Mouse (Mus musculus) heart, postnatal 36 days (tissue): Measurements from ENCODE around the gene Ppat. TPM values are rescaled to one million over a fixed set of nuclear protein-coding genes. Genes with fewer than 3 reads are reported as not detected.
A peak's percentile ranks its signal among the peaks of the same experiment; 100 is the strongest.
"Not testable (repeated sequence)": the region's sequence is repeated elsewhere in the genome, so short reads cannot be mapped to it uniquely, and the experiment has no call there.

ENCODE experiments used
- DNase-seq, 2 experiments: peaks; one replicate each; pipeline ENCODE4 v3.0.0; 2021 to 2022
- intact Hi-C: fragments of 180-260 bp; cut with DNase I; formaldehyde crosslinking; loops from one replicate; pipeline ENCODE4 v1.15.1; 2025
- total RNA-seq, 2 experiments: library from RNA; stranded (reverse); gene quantifications; 2 replicates each; pipeline ENCODE4 v1.2.3; 2021

The Ppat gene
- total RNA-seq = 10 to 100 TPM; 10.9 to 23.1 TPM

DNA sequence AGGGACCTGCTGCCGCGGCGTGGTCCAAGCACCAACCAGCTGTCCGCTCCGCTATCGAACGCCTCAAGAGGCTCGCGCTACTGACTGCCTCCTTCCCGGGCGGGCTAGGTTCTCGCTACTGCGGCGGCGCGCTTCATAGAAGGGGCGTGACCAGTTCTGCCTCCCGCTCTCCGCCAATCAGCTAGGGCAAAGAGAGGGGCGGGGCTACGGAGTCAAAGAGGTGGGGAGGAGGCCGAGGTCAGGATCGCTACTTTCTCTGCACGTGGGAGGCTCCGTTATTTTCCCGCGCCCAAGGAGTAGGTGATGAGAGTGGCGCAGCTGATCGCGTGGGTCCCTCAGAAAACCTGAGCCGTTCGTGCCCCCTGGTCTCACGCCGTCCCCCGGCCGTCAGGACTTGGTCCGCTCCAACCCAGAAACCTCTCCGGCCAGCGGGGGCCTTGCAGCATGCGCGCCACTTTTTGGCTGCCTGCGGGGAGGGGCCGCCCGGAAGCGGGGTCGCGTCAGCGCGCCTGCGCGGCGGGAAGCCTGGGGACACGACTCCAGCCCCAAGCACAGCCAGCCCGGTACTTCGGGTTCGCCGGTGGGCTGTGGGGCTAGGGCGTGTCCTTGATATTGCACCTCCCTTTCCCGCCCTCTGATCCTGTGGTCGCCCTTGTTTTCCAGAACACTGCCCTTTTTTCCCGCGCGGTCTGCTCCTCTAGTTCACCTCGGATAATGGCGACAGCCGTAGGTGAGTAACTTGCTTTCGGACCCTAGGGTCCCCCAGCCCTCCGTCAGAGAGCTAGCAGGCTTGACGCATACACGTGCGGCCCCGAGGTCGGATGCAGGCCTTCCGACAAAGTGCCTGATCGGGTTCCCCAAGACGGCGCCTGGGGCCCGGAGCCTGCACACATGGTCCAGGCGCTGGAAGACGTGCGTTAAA, at the start of gene Ppat, which contains the start of gene Paics:
Gene Ppat (minus strand): TSS at position 473 of the 922 bp plus-strand sequence.
Gene Paics (plus strand): TSS at position 202 of the 922 bp plus-strand sequence.
- DNase-seq = peak; percentile 97 to 99
- intact Hi-C loops = loop anchor here (1.0 kb wide), 2 partner anchors 23 to 46 kb away; partner anchors contain the start of genes Aasdh and Srp72

DNA sequence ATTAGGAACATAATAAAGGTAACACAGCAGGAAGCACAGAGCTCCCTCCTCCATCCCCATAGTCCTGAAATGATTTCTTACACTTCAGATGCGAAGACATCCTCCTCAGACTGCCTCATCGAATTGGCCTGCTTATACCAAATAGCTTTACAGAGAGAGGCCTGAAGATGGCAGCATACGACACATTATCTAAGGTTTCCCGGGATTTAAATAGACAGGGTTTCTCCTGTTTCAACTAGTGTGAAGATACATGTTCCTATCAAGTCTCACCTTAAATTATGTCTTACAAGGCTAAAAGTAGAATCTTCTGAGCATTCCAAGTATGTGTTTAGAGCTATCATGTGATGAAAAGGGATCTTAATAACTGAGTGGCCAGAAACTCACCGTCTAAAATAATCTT, 47.0 kb upstream of the Ppat start:
- intact Hi-C loops = loop anchor here (1.0 to 5.0 kb wide), 3 partner anchors 84 to 219 kb away; no protein-coding TSS in a partner anchor
- no peak for DNase-seq

DNA sequence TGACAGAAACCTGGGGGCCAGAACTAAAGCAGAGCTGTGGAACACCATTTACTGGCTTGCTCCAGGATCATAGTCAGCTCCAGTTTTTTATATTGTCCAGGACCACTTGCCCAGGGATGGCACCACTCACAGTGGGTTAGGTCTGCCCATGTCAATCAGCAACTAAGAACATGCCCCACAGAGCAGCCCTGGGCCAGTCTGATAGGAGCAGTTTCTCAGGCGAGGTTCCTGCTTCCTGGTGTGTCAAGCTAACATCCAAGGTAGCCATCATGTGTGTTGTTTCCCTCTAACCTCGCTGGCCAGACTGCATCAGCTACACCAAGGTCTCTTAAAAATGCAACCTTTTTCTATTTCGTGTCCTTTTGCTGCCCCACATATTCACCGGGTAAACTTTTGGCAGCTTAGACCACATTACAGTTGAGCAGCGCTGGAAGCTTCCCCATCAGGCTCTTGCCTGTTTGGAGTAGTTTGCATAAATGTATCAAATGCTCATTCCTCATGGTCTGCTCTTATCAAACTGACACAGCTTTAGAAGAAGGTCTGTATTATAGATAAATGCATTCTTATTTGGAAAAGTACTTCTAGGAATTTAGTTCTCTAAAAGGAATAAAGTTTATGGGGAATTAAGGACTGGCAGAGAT, 41.9 kb upstream of the Ppat start:
- intact Hi-C loops = no loop called here
- DNase-seq = no peak

DNA sequence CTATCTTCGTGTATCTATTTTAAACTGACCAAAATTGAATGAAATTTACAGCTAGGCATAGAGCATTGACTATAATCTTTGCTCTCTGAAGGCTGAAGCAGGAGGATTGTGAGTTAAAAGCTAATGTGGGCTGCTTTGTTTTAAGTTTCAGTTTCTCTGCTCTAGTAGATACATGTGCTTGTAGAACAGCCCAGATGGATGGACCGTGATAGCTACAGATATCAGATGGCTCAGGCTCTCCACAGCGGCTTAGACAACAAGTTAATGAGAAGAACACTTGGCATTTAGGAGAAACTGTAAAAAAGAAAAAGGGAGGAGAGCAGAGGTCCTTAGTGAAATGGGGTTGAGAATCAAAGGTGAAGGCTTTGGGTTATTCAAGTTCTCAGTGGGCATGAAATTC, 39.4 kb upstream of the Ppat start:
- intact Hi-C loops = no loop called here
- no peak for DNase-seq

DNA sequence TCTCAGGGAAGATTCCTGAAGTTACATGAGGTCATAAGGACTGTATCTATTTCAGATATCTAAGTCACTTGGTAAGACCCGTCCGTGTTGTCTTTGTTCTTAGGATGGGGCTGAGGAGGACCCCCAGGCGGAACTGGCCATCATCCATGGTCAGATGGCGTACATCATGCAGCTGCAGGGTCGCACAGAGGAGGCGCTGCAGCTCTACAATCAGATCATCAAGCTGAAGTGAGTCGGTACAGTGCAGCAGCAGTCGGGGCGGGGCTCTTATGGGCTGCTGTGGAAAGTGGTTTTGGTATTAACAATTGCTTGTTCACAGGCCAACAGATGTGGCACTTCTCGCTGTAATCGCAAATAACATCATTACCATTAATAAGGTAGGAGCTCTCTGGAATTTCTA, 32.6 kb upstream of the Ppat start:
- DNase-seq = no peak
- intact Hi-C loops = loop anchor here (10.0 kb wide), 1 partner anchor 341 kb away; no protein-coding TSS in a partner anchor

DNA sequence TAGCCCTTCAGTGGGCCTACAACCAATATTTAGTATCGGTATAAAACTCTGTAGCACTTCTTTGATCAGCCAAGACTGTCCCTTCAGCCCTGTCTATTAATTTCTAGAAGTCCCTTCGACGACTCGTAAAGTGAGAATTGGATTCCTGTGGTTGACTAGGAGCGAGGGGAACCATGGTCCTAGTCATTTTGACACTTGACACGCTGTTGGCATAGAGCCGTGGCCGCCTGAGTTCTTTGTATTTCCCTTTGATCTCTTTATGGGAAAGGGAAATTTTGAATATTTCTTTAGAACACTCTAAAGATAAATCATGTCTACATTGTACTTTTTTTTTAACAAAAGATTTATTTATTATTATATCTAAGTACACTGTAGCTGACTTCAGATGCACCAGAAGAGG, 24.4 kb upstream of the Ppat start:
- intact Hi-C loops = loop anchor here (2.0 to 10.0 kb wide), 2 partner anchors 71 to 381 kb away; partner anchors contain the start of gene Aasdh

DNA sequence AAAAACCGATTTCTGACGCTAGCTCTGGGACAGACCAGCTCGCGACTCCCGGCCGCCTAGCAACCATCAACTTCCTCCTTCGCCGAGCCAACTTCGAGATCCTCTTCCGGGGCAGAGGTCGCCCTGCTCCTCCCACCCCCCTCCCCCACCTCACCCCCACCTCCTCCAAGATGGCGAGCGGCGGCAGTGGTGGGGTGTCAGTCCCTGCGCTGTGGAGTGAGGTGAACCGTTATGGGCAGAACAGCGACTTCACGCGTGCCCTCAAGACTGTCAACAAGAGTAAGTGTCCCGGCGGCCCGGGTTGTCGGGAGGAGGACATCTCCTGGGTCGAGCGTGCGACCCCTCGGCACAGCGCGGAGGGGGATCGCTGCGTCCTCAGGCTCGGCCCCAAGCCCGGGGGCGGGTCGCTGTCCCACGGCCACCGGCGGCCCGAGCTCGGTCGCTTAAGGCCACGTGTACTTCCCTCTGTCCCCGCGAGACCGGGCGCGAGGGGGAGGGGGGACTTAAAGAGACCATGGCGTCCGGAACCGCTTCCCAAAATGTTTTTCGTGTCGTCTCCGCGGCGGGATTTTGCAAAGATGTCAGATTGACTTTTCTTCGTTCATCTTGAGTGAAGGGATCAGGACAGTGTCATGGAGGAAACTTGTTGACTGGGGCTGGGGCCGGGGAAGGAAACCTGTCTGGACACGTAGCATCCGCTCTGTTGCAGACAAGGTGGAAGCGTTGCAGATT, 23.3 kb upstream of the Ppat start, which contains the start of gene Srp72:
Gene Srp72 (plus strand): TSS at position 130 of the 732 bp plus-strand sequence.
- peak; percentile 85 for DNase-seq
- intact Hi-C loops = loop anchor here (1.0 to 10.0 kb wide), 3 partner anchors 23 to 380 kb away; partner anchors contain the start of genes Aasdh, Paics and Ppat

More for the DNA sequence above, 24.4 kb upstream of the Ppat start:
- DNase-seq = no peak

DNA sequence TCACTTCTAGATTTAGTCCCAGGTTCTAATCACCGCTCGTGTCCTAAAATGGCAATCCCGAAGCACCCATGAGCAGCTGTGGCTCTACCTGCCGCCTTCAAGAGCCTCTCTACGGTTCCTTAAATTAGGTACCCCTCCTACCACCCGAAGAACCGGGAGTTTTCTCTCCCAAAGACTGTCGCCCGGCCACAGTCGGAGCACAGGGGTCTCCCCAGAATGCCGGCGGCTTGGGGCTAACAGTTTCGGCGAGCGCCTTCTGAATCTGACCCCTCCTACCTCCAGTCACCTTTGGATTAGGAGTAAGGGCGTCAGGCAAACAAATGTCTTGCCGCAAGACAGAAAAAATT, 22.8 kb upstream of the Ppat start:
- intact Hi-C loops = loop anchor here (1.0 to 10.0 kb wide), 3 partner anchors 23 to 379 kb away; partner anchors contain the start of genes Aasdh, Paics and Ppat
- no peak for DNase-seq

DNA sequence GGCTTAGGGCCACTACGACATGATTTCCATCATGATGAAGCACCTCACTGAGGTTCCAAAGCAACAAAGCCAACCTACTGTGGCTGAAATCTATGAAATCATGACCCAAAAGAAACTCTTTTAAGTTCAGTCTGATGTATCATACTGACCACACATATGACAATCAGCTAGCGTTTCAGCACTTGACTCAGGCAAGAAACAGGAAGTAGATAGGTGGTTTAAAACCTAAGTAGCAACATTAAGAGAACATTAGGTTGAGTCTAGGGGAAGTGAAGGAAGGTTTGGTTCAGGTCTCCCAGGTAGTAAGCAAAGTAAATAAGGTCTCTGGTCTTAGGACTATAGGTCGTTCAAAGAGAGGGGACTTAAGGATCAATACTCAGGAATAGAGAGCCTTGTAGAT, 22.1 kb upstream of the Ppat start:
- intact Hi-C loops = loop anchor here (10.0 kb wide), 1 partner anchor 379 kb away; no protein-coding TSS in a partner anchor
- no peak for DNase-seq

DNA sequence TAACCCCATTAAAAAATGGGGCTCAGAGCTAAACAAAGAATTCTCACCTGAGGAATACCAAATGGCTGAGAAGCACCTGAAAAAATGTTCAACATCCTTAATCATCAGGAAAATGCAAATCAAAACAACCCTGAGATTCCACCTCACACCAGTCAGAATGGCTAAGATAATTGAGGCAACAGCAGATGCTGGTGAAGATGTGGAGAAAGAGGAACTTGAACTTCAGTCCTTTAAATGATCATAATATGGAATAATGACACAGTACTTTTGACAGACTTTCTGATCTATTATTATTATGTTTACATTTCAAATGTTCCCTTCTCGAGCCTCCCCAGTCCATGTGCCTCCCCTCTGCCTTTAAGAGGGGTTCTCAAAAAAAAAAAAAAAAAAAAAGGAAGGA, 19.7 kb upstream of the Ppat start:
- not testable (repeated sequence) for DNase-seq
- intact Hi-C loops = loop anchor here (10.0 kb wide), 1 partner anchor 376 kb away; no protein-coding TSS in a partner anchor

DNA sequence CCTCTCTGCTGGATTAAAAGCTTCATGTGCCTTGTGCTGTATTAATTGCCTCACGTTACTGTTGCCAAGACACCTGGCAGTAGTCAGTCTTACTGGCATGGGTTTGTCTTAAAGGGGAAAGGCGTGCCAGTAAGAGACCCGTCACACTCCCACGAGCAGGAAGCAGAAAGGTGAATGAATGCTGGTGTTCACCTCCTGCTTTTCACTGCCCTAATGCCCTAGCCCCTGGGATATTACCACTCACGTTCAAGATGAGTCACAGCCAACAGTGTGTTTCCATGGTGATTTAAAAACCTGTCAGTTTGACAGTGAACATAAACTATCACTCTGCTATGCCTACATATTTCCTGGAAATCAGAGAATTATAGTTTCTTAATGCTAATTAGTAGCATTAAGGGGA, 17.9 kb upstream of the Ppat start:
- no peak for DNase-seq
- intact Hi-C loops = no loop called here

DNA sequence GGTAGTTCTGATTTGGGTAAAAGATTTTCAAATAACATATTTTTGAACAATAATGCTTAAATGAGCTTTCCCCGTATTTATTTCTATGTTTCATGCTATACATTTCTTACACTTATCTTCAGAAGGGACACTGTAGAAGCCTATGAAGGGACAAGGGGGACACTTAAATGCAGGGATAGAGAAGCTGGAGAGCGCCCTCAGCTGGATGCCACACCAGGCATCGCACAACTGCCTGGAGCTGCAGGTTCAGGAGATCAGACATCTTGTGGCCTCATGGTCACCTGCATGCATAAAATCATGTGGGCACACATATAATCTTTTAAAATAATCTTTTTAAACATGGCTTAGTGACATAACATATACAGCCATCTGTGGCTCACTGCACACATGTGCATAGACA, 13.3 kb upstream of the Ppat start:
- intact Hi-C loops = no loop called here
- DNase-seq = no peak

DNA sequence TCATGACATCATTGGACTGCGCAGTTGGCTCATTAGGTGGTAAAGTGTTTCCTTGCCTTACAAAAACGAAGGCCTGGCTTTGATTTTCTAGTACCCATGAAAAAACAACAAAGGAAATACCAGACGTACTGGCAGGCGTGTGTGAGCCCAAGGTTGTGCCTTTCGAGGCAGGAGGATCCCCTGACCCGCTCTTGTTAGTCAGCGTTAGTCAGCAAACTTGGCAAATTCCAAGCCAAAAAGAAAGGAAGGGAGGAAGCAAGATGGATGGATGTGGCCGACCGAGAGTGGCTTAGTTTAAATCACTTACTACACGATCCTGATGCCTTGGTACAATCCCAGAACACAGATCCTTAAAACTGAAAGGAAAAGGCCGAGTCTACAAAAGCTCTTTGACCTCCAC, 11.2 kb upstream of the Ppat start:
- no peak for DNase-seq
- intact Hi-C loops = no loop called here

DNA sequence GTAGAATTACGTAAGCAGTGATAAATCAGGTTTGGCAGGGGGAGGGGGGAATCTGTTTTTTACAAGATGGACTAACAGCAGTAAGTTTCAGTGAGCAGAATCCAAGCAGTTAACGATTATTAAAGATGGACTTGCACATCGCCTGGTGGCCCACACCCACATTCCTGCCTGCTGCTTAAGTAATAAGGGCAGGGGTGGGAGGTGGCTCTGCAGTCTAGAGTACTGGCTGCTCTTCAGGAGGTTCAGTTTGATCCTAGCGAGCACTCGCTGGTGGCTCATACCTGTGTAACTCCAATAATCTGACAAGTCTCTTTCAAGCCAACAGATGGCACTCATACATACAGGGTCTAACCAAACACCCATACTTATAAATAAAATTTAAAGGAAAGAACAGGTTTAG, 8.2 kb upstream of the Ppat start:
- intact Hi-C loops = no loop called here

DNA sequence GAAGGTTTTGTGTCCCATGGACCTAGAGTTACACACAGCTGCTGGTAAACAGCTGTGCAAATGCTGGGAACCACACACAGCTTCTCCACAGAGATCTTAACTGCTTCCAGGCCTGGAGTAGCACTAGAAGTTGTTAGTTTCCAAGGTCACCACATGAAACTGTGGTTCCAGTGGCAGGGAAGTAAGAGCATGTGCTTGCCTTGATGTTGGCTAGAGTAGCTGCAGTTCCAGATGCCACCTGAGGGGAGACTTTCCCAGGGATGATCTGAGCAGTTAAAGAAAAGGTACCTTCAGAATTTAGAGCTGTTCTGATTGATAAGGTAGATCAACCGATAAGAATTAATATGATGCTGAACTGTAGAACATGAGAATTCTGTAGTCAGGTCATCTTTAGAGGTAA, 6.6 kb upstream of the Ppat start:
- intact Hi-C loops = no loop called here

More for the DNA sequence above, 8.2 kb upstream of the Ppat start:
- DNase-seq = no peak

DNA sequence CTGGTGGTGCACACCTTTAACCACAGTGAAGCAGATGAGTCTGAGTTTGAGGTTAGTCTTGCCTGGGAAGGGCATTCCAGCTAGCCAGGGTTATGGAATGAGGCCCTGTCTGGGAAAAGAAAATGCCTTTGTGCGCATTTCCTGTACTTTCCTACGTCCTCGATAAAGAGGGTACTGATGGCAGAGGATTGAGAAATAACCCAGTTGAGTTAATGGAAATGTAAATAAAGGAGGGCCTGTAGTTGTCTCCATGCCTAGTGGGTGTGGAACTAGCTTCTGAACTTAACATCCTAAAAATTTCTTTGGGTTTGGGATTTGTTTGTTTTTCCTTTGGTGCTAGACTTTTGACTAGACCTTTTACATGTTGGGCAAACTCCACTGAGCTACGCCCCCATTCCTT, 4.1 kb upstream of the Ppat start:
- no peak for DNase-seq
- intact Hi-C loops = no loop called here

More for the DNA sequence above, 6.6 kb upstream of the Ppat start:
- no peak for DNase-seq

DNA sequence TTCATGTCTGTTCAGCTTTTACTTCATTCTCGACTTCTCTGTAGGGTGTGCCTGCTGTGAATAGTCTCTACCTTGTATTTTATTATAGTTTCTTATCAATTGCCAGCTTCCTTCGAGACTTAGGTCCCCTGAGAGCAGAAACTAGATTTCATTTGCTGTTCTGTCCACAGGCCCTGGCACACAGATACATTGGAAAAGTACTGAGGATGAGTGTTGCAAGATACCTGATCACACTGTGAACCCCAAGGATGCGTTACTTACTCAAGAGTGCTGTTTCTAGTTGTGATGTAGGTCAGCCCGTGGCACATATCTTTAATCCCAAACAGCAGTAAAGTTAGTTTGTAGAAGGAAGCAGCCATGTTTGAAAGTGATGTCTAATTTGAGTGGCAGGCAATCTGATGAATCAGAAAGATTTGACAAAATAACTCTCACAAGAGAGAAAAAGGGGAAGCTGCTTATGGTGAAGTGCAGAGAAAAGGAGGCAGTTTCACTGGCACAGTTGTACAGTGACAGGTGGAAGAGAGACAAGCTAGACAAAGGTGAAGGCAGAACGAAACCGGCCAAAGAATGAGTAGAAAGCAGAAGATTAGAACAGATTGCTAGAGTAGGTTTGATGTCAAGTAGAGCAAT, 3.0 kb upstream of the Ppat start:
- DNase-seq = no peak
- intact Hi-C loops = no loop called here

DNA sequence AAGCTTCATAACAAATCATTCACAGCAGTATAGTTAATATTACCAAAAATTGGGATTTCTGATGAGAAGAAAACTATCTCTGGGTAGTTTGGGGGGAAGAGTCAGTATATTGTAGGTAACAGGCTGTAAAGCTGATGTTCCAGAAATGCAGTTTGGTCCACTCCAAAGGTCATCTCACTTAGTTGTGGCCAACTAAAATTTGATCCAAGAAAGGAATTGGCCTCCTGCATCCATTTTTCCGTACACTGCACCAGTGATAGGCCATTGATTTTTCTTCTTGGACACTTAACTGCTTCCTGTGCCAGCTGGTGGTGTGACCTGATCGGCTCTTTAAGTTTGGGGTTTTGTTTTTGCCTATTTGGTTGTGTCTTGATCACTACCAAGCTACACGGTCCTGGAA, 2.4 kb upstream of the Ppat start:
- no peak for DNase-seq
- intact Hi-C loops = no loop called here

DNA sequence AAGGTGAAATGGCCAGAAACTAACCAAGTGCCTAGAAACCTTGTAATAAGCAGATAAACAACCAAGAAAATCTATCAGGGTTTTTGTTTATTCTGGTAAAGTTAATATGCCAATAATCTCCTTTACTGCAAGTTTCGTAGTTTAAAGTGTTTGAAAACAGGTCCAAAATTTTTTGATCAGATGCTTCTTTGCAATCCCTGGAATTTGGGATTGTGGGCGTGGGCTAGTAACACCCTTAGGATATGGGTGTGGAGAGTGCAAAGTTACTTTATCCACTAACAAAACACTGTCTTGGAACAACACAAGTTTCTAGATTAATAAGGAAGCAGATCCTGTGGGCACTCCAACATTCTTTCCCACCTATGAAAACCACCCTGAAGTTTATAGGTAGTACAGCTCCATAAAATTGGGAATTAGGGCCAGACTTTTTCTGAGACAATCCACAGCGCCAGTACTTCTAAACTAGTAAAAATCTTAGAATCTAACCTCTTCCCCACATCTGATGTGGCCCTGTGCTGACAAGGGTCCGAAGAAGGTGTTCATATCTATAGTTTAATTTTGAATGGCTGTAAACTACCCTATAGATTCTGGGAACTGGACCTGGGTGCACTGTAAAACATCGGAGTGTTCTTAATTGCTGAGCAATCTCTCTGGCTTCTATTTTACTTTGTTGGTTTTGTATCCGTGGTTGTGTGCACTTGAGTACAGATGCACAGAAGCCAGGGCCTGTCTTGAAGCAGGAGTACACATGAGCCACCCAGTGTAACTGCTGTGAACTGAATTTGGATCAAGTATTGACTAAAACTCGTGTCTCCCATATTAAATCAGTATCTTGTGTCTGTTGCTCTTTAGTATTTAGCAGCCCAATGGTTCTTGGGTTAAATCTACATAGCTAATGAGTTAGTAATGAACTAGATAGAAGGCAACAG, 998 bp upstream of the Ppat start:
- DNase-seq = no peak
- intact Hi-C loops = no loop called here
